Mouse (Mus musculus): Measurements from ENCODE around the gene Car9.

DNA sequence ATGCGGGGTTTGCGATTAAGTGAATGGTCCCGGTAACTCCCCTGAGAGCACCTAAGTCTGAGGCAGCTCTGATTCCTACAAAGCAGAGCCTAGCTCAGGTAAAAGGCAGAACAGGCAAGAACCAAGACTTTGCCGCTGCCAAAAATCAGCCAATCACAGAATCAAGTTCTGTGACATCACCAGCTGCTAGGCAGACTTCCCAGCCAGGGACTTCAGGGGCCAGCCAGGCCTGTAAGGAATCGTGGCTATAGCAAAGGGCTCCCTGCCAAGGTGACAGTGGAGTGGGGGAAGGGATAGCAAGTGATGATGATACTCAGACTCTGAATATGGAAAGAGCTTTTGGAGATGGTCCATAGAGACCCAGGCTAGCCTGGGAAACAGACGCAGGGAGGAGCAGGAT, 13.2 kb downstream of the Car9 start:
- TF ChIP-seq POLR2A (IDR thresholded peaks at IDR 0.05; ENCODE audit: extremely low read depth, insufficient read depth, low read length) (no peak), CTCF (IDR thresholded peaks at IDR 0.05; ENCODE audit: extremely low read depth, insufficient read depth, low read length) (no peak)
